Mouse (Mus musculus): ENCODE data around the gene Grik4. TPM values are rescaled to one million over a fixed set of nuclear protein-coding genes. Genes with fewer than 3 reads are reported as not detected.

The Grik4 gene
- polyA plus RNA-seq, 1 experiment: 0.16 TPM

GRCm38 (mm10) chr9:42533041-42533440, 411.3 kb downstream of the Grik4 start:
- whole genome bisulfite sequencing: 37% methylated on average over 6 of the region's 6 CpGs
- peak; percentile 7 for DNase-seq
- Histone ChIP-seq H3K27ac (ENCODE audit: control insufficient read depth, insufficient read depth, low read length) (no peak overlapping the region), H3K4me1 (replicated peaks; ENCODE audit: control insufficient read depth, insufficient read depth, low read length) (peaks cover 15% of the 10 kb centered on the region), H3K27me3 (ENCODE audit: control insufficient read depth, insufficient read depth, low read length) (no peaks in the 10 kb centered on the region), H3K36me3 (ENCODE audit: control insufficient read depth, insufficient read depth, low read length) (no peaks in the 10 kb centered on the region), H3K4me3 (ENCODE audit: control insufficient read depth, insufficient read depth, low read length) (no peak overlapping the region)
- TF ChIP-seq POLR2A (IDR thresholded peaks at IDR 0.05; ENCODE audit: control insufficient read depth, extremely low read depth, insufficient read depth, low read length, poor library complexity): no peak
- no peak for TF ChIP-seq CTCF (IDR thresholded peaks at IDR 0.05; ENCODE audit: borderline replicate concordance, control insufficient read depth, extremely low read depth, insufficient read depth, low read length, poor library complexity)

- no peak for DNase-seq
- TF ChIP-seq POLR2A (IDR thresholded peaks at IDR 0.05; ENCODE audit: control insufficient read depth, extremely low read depth, insufficient read depth, low read length, poor library complexity) (no peak), CTCF (IDR thresholded peaks at IDR 0.05; ENCODE audit: borderline replicate concordance, control insufficient read depth, extremely low read depth, insufficient read depth, low read length, poor library complexity) (no peak)
- Histone ChIP-seq H3K4me3 (ENCODE audit: control insufficient read depth, insufficient read depth, low read length) (no peak overlapping the region), H3K36me3 (ENCODE audit: control insufficient read depth, insufficient read depth, low read length) (no peaks in the 10 kb centered on the region), H3K27me3 (ENCODE audit: control insufficient read depth, insufficient read depth, low read length) (no peaks in the 10 kb centered on the region), H3K4me1 (replicated peaks; ENCODE audit: control insufficient read depth, insufficient read depth, low read length) (peaks cover 15% of the 10 kb centered on the region), H3K27ac (ENCODE audit: control insufficient read depth, insufficient read depth, low read length) (no peak overlapping the region)
- WGBS: 91% methylated on average over 3 of the region's 3 CpGs
Observed at GRCm38 (mm10) chr9:42531951-42532350, 412.3 kb downstream of the Grik4 start.

- no peak for DNase-seq
- Histone ChIP-seq H3K4me1 (replicated peaks; ENCODE audit: control insufficient read depth, insufficient read depth, low read length) (peaks cover 15% of the 10 kb centered on the region), H3K27me3 (ENCODE audit: control insufficient read depth, insufficient read depth, low read length) (no peaks in the 10 kb centered on the region), H3K4me3 (ENCODE audit: control insufficient read depth, insufficient read depth, low read length) (no peak overlapping the region), H3K27ac (ENCODE audit: control insufficient read depth, insufficient read depth, low read length) (no peak overlapping the region), H3K36me3 (ENCODE audit: control insufficient read depth, insufficient read depth, low read length) (no peaks in the 10 kb centered on the region)
- WGBS: 96% methylated on average over 7 of the region's 7 CpGs
- no peak for TF ChIP-seq CTCF (IDR thresholded peaks at IDR 0.05; ENCODE audit: borderline replicate concordance, control insufficient read depth, extremely low read depth, insufficient read depth, low read length, poor library complexity)
- TF ChIP-seq POLR2A (IDR thresholded peaks at IDR 0.05; ENCODE audit: control insufficient read depth, extremely low read depth, insufficient read depth, low read length, poor library complexity): no peak
Observed at GRCm38 (mm10) chr9:42530221-42531152, 413.8 kb downstream of the Grik4 start.

DNA sequence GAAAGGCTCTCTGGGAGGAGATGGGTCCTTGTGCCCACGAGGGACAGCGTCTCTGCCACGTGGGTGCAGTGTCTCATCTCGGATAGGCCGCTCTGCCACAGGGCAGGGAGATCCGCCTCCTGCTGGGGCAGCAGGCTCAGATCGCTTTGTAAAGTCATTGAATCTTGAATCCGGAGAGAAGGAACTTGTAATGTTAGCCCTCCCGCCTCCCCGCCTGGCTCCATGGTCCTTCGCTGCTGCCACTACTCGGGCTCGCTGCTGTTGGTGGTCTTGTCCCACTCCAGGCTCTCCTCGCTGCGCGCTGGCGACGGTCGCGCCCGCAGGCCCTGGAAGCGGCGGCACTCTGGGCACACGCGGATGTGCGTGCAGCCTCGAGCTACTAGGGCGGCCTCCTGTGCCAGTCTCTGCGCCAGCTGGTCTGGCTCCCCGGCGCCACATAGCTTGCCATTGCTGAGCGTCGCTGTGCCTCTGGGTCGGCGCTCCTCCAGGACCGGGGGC, 423.7 kb downstream of the Grik4 start:
- TF ChIP-seq POLR2A (IDR thresholded peaks at IDR 0.05; ENCODE audit: control insufficient read depth, extremely low read depth, insufficient read depth, low read length, poor library complexity) (no peak), CTCF (IDR thresholded peaks at IDR 0.05; ENCODE audit: borderline replicate concordance, control insufficient read depth, extremely low read depth, insufficient read depth, low read length, poor library complexity) (0 out of 2 replicates have a peak, but pooled peaks have one; percentile 64)
- DNase-seq: peak; percentile 61
- peak overlapping the region; percentile 43 for H3K4me3 ChIP-seq (ENCODE audit: control insufficient read depth, insufficient read depth, low read length)
- no peaks in the 10 kb centered on the region for H3K27me3 ChIP-seq (ENCODE audit: control insufficient read depth, insufficient read depth, low read length)
- 4% methylated on average over 36 of the region's 36 CpGs for whole genome bisulfite sequencing
- no peaks in the 10 kb centered on the region for H3K36me3 ChIP-seq (ENCODE audit: control insufficient read depth, insufficient read depth, low read length)
- H3K27ac ChIP-seq (ENCODE audit: control insufficient read depth, insufficient read depth, low read length): no peak overlapping the region
- peaks cover 6% of the 10 kb centered on the region; the same call in 1 of the 2 replicates for H3K4me1 ChIP-seq (replicated peaks; ENCODE audit: control insufficient read depth, insufficient read depth, low read length)

- Histone ChIP-seq H3K4me3 (ENCODE audit: control insufficient read depth, insufficient read depth, low read length) (no peak overlapping the region), H3K4me1 (replicated peaks; ENCODE audit: control insufficient read depth, insufficient read depth, low read length) (peaks cover 6% of the 10 kb centered on the region; the same call in 1 of the 2 replicates), H3K36me3 (ENCODE audit: control insufficient read depth, insufficient read depth, low read length) (no peaks in the 10 kb centered on the region), H3K27ac (ENCODE audit: control insufficient read depth, insufficient read depth, low read length) (no peak overlapping the region), H3K27me3 (ENCODE audit: control insufficient read depth, insufficient read depth, low read length) (no peaks in the 10 kb centered on the region)
- TF ChIP-seq CTCF (IDR thresholded peaks at IDR 0.05; ENCODE audit: borderline replicate concordance, control insufficient read depth, extremely low read depth, insufficient read depth, low read length, poor library complexity): no peak
- TF ChIP-seq POLR2A (IDR thresholded peaks at IDR 0.05; ENCODE audit: control insufficient read depth, extremely low read depth, insufficient read depth, low read length, poor library complexity): no peak
- no peak for DNase-seq
- WGBS: 91% methylated on average over 14 of the region's 14 CpGs
Observed at GRCm38 (mm10) chr9:42518163-42518562, 426.1 kb downstream of the Grik4 start.

DNA sequence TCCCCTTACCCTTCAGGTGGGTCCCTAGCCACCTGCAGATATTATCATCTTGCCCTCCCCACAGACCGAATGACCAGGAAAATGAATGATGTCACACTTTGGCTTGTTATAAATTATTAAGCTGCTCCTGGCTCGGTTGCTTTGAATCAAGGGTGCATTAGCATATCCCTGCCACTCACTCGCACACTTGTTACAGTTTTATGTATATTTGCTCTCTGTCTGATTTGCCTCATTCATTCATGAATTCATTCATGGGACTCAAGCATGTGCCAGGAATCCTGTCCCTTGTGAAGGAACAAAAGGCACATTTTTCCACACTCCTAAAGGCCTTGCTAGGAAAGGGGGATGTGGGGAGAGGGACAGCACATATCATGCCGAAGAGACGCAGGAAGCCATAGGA, 431.1 kb downstream of the Grik4 start:
- no peak for DNase-seq
- Histone ChIP-seq H3K27ac (ENCODE audit: control insufficient read depth, insufficient read depth, low read length) (no peak overlapping the region), H3K4me3 (ENCODE audit: control insufficient read depth, insufficient read depth, low read length) (no peak overlapping the region), H3K36me3 (ENCODE audit: control insufficient read depth, insufficient read depth, low read length) (no peaks in the 10 kb centered on the region), H3K4me1 (replicated peaks; ENCODE audit: control insufficient read depth, insufficient read depth, low read length) (0 out of 2 replicates have a peak, but pooled peaks cover 2% of the 10 kb centered on the region), H3K27me3 (ENCODE audit: control insufficient read depth, insufficient read depth, low read length) (no peaks in the 10 kb centered on the region)
- no peak for TF ChIP-seq POLR2A (IDR thresholded peaks at IDR 0.05; ENCODE audit: control insufficient read depth, extremely low read depth, insufficient read depth, low read length, poor library complexity)
- no peak for TF ChIP-seq CTCF (IDR thresholded peaks at IDR 0.05; ENCODE audit: borderline replicate concordance, control insufficient read depth, extremely low read depth, insufficient read depth, low read length, poor library complexity)
- 93% methylated on average over 5 of the region's 5 CpGs for WGBS

Data from thymus, adult 2 months (tissue).